Mouse (Mus musculus) megakaryocyte, embryonic 14.5 days (primary cell): ENCODE results near the gene Gm28372. TPM values are rescaled to one million over a fixed set of nuclear protein-coding genes. Genes with fewer than 3 reads are reported as not detected.

Experiments used
- H3K27me3 ChIP-seq: replicated peaks from 2 replicates; pipeline ENCODE3; 2012; ENCODE audit warnings: inconsistent platforms
- H3K36me3 ChIP-seq: replicated peaks from 2 replicates; pipeline ENCODE3; 2012; ENCODE audit warnings: low read length, inconsistent platforms, mixed read lengths
- H3K4me1 ChIP-seq: 2 replicates; pipeline ENCODE4 v1.6.1; 2012; ENCODE audit warnings: inconsistent platforms
- H3K4me3 ChIP-seq: replicated peaks from 2 replicates; pipeline ENCODE3; 2012; ENCODE audit warnings: moderate library complexity, mild to moderate bottlenecking, inconsistent platforms
- H3K9me3 ChIP-seq: 2 replicates; pipeline ENCODE4 v1.6.1; 2012; ENCODE audit warnings: inconsistent platforms
- FLI1 ChIP-seq: IDR thresholded peaks from 2 replicates; pipeline ENCODE4 v1.6.1; 2012; ENCODE audit warnings: low read length, inconsistent platforms, mixed read lengths
- GATA1 ChIP-seq: IDR thresholded peaks from 3 replicates; pipeline ENCODE4 v1.6.1; 2012; ENCODE audit warnings: mixed read lengths, low read length, inconsistent platforms, borderline replicate concordance
- polyA plus RNA-seq: library from polyadenylated mRNA; stranded (reverse); fragments of >175 nt; gene quantifications from 2 replicates; pipeline ENCODE4 v1.2.3, GENCODE M21; 2012; ENCODE audit warnings: low replicate concordance; ENCODE audit not compliant: insufficient read depth

Gm28372 gene
- polyA plus RNA-seq, 1 experiment, result not detected

- no peaks in the 10 kb centered on the region for H3K9me3 ChIP-seq
- TF ChIP-seq FLI1 (no peak), GATA1 (no peak)
- peak within 1 kb of the TSS; percentile 100 for H3K4me3 ChIP-seq
- H3K36me3 ChIP-seq, result peaks cover 8% of the 10 kb centered on the region
- peaks cover 42% of the 10 kb centered on the region for H3K4me1 ChIP-seq
- H3K27me3 ChIP-seq, result no peaks in the 10 kb centered on the region
These were observed 44.9 kb downstream of the Gm28372 start, which contains the start of gene Ptpra for GRCm38 (mm10) chr2:130449794-130450433. Gene Ptpra, plus strand, starts transcription at chr2:130450278.

- peak overlapping the region; percentile 100 for H3K4me3 ChIP-seq
- no peaks in the 10 kb centered on the region for H3K9me3 ChIP-seq
- TF ChIP-seq GATA1 (no peak), FLI1 (no peak)
- peaks cover 45% of the 10 kb centered on the region for H3K4me1 ChIP-seq
- peaks cover 5% of the 10 kb centered on the region for H3K36me3 ChIP-seq
- H3K27me3 ChIP-seq, result no peaks in the 10 kb centered on the region
These were observed 45.4 kb downstream of the Gm28372 start for GRCm38 (mm10) chr2:130450434-130450796.

GRCm38 (mm10) chr2:130451086-130451726 is 46.2 kb downstream of the Gm28372 start:
- no peak for TF ChIP-seq FLI1
- no peak for TF ChIP-seq GATA1
- Histone ChIP-seq H3K4me1 (peaks cover 47% of the 10 kb centered on the region), H3K36me3 (peaks cover 2% of the 10 kb centered on the region), H3K27me3 (no peaks in the 10 kb centered on the region), H3K4me3 (peak overlapping the region; percentile 100), H3K9me3 (no peaks in the 10 kb centered on the region)

GRCm38 (mm10) chr2:130451727-130452090 is 46.7 kb downstream of the Gm28372 start:
- no peaks in the 10 kb centered on the region for H3K27me3 ChIP-seq
- H3K4me3 ChIP-seq, result peak overlapping the region; percentile 100
- peaks cover 49% of the 10 kb centered on the region for H3K4me1 ChIP-seq
- TF ChIP-seq GATA1 (no peak), FLI1 (no peak)
- H3K36me3 ChIP-seq, result peaks cover 3% of the 10 kb centered on the region
- H3K9me3 ChIP-seq, result no peaks in the 10 kb centered on the region

- TF ChIP-seq FLI1 (no peak), GATA1 (no peak)
- peaks cover 4% of the 10 kb centered on the region for H3K36me3 ChIP-seq
- H3K4me1 ChIP-seq, result peaks cover 50% of the 10 kb centered on the region
- no peaks in the 10 kb centered on the region for H3K27me3 ChIP-seq
- no peaks in the 10 kb centered on the region for H3K9me3 ChIP-seq
- no peak overlapping the region for H3K4me3 ChIP-seq
These were observed 47.2 kb downstream of the Gm28372 start for GRCm38 (mm10) chr2:130452266-130452665.

- Histone ChIP-seq H3K27me3 (no peaks in the 10 kb centered on the region), H3K9me3 (no peaks in the 10 kb centered on the region), H3K4me3 (no peak overlapping the region), H3K4me1 (peaks cover 47% of the 10 kb centered on the region), H3K36me3 (peaks cover 4% of the 10 kb centered on the region)
- TF ChIP-seq FLI1 (no peak), GATA1 (no peak)
These were observed 48.4 kb downstream of the Gm28372 start for GRCm38 (mm10) chr2:130453421-130453820.

- H3K27me3 ChIP-seq, result no peaks in the 10 kb centered on the region
- H3K4me1 ChIP-seq, result peaks cover 40% of the 10 kb centered on the region
- H3K4me3 ChIP-seq, result no peak overlapping the region
- H3K36me3 ChIP-seq, result peaks cover 14% of the 10 kb centered on the region
- TF ChIP-seq FLI1 (no peak), GATA1 (no peak)
- H3K9me3 ChIP-seq, result no peaks in the 10 kb centered on the region
These were observed 49.8 kb downstream of the Gm28372 start for GRCm38 (mm10) chr2:130454748-130455370.

Other genes starting within 250 kb of the Gm28372 start
- gene Snrpb, start 225.8 kb upstream of the Gm28372 start, polyA plus RNA-seq, result 320 and 402 TPM in 2 replicates
- not detected in 2 replicates for gene Tmc2, start 210.0 kb upstream of the Gm28372 start, polyA plus RNA-seq
- gene Nop56, start 130.8 kb upstream of the Gm28372 start, polyA plus RNA-seq, result 6.3 and 81.0 TPM in 2 replicates
- 15.2 and 70.1 TPM in 2 replicates for gene Idh3b, start 120.7 kb upstream of the Gm28372 start, polyA plus RNA-seq
- not detected in 2 replicates for gene Ebf4, start 110.1 kb upstream of the Gm28372 start, polyA plus RNA-seq
- gene Cpxm1, start 7.7 kb upstream of the Gm28372 start, polyA plus RNA-seq, result 0.64 TPM in 1 of 2 replicates, not detected in the other
- gene 1700020A23Rik, start within 50 bp of the Gm28372 start, polyA plus RNA-seq, result not detected in 2 replicates
- not detected in 2 replicates for gene Tmem239, start 1.2 kb downstream of the Gm28372 start, polyA plus RNA-seq
- 8.9 TPM in 1 of 2 replicates, not detected in the other for gene Vps16, start 19.1 kb downstream of the Gm28372 start, polyA plus RNA-seq
- gene Pced1a, start 19.5 kb downstream of the Gm28372 start, polyA plus RNA-seq, result 19.1 and 25.2 TPM in 2 replicates
- 8.0 and 14.1 TPM in 2 replicates for gene Ptpra, start 45.0 kb downstream of the Gm28372 start, polyA plus RNA-seq
- gene Mrps26, start 158.5 kb downstream of the Gm28372 start, polyA plus RNA-seq, result 94.8 and 158 TPM in 2 replicates
- 0.27 TPM in 1 of 2 replicates, not detected in the other for gene Oxt, start 170.9 kb downstream of the Gm28372 start, polyA plus RNA-seq
- not detected in 2 replicates for gene Avp, start 177.3 kb downstream of the Gm28372 start, polyA plus RNA-seq
- 0.94 TPM in 1 of 2 replicates, not detected in the other for gene Fastkd5, start 224.8 kb downstream of the Gm28372 start, polyA plus RNA-seq
- 1.8 and 1.9 TPM in 2 replicates for gene Ubox5, start 224.8 kb downstream of the Gm28372 start, polyA plus RNA-seq
- gene Lzts3, start 237.6 kb downstream of the Gm28372 start, polyA plus RNA-seq, result 0.46 TPM in 1 of 2 replicates, not detected in the other